Mouse (Mus musculus) ES-E14 (cell line): ENCODE measurements around the gene Padi3.

Source experiments
- CHD2 ChIP-seq: IDR thresholded peaks from 2 replicates; pipeline ENCODE4 v1.6.1; 2014; ENCODE audit warnings: mild to moderate bottlenecking, low read depth, low read length, inconsistent platforms
- HCFC1 ChIP-seq: IDR thresholded peaks from 2 replicates; pipeline ENCODE4 v1.6.1; 2012; ENCODE audit warnings: low read length, inconsistent platforms, borderline replicate concordance; ENCODE audit not compliant: insufficient read depth
- MAFK ChIP-seq: IDR thresholded peaks from 2 replicates; pipeline ENCODE4 v1.6.1; 2014; ENCODE audit warnings: mild to moderate bottlenecking, low read depth, low read length, inconsistent platforms; ENCODE audit not compliant: insufficient read depth
- ZC3H11A ChIP-seq: IDR thresholded peaks from 2 replicates; pipeline ENCODE4 v1.6.1; 2012; ENCODE audit warnings: low read depth, mild to moderate bottlenecking, inconsistent platforms, low read length, borderline replicate concordance

- TF ChIP-seq CHD2: no peak
- no peak for TF ChIP-seq HCFC1
- TF ChIP-seq ZC3H11A: no peak
- TF ChIP-seq MAFK: no peak
Observed at GRCm38 (mm10) chr4:140780507-140780906, 29.9 kb downstream of the Padi3 start.
